Mouse (Mus musculus): ENCODE measurements around the gene Trit1.

- TF ChIP-seq CTCF (conservative IDR thresholded peaks at IDR 0.05; ENCODE audit: low read length) = no peak
- no peak for TF ChIP-seq POU5F1 (IDR thresholded peaks at IDR 0.05; ENCODE audit: borderline replicate concordance, low read length)
- no peak for TF ChIP-seq NANOG (IDR thresholded peaks at IDR 0.05; ENCODE audit: borderline replicate concordance, low read length)
Measured at GRCm38 (mm10) chr4:123000130-123000529, 16.3 kb upstream of the Trit1 start.

Data from E14TG2a.4 (cell line).